Mouse (Mus musculus): Measurements from ENCODE around the gene Orai1. TPM values are rescaled to one million over a fixed set of nuclear protein-coding genes. Genes with fewer than 3 reads are reported as not detected.

Orai1 gene
- total RNA-seq (2012; rRNA removed): 20.0 and 33.4 TPM in 2 replicates

- Histone ChIP-seq H3K9ac (ENCODE audit: insufficient read depth, low read depth, low read length, poor library complexity, severe bottlenecking) (peak within 1 kb of the TSS; percentile 70), H3K36me3 (ENCODE audit: control insufficient read depth, insufficient read depth, low read length, poor library complexity, severe bottlenecking) (no peaks in the 10 kb centered on the region), H3K9me3 (ENCODE audit: control insufficient read depth, insufficient read depth, low read depth, low read length) (no peaks in the 10 kb centered on the region), H3K4me3 (ENCODE audit: insufficient read depth in 1 of 2, low read depth in 1 of 2, low read length in 2 of 2, poor library complexity in 1 of 2, severe bottlenecking in 1 of 2) (peak within 1 kb of the TSS; percentile 72 to 91), H3K4me1 (ENCODE audit: control insufficient read depth in 2 of 2, insufficient read depth in 2 of 2, low read length in 2 of 2, poor library complexity in 1 of 2) (peaks cover 3 to 13% of the 10 kb centered on the region in 2 experiments; a peak in 1 of 4 replicates), H3K27ac (ENCODE audit: insufficient read depth, low read depth, low read length, poor library complexity, severe bottlenecking) (no peak within 1 kb of the TSS; the same call in 1 of the 2 replicates)
- in situ Hi-C loops (cut with MboI; ENCODE audit: low sequenced_read_pairs in 2 of 2, unreplicated experiment in 2 of 2): no loop called here
- DNase-seq (ENCODE audit: low read depth, low spot score): peak; percentile 94
- no peak for TF ChIP-seq HCFC1 (IDR thresholded peaks at IDR 0.05; ENCODE audit: borderline replicate concordance, insufficient read depth, low read length)
- no peak for TF ChIP-seq ZNF384 (IDR thresholded peaks at IDR 0.05; ENCODE audit: low read depth, low read length)
- no peak for TF ChIP-seq MAFK (IDR thresholded peaks at IDR 0.05; ENCODE audit: insufficient read depth, low read depth, low read length)
- TF ChIP-seq CHD2 (IDR thresholded peaks at IDR 0.05; ENCODE audit: low read depth, low read length): no peak
- TF ChIP-seq ZC3H11A (IDR thresholded peaks at IDR 0.05; ENCODE audit: borderline replicate concordance, low read depth, low read length): no peak
Observed at GRCm38 (mm10) chr5:123014753-123015701, at the start of gene Orai1. Orai1 (plus strand) TSS chr5:123015074.

- no peaks in the 10 kb centered on the region for H3K9me3 ChIP-seq (ENCODE audit: control insufficient read depth, insufficient read depth, low read depth, low read length)
- H3K4me1 ChIP-seq (ENCODE audit: control insufficient read depth in 2 of 2, insufficient read depth in 2 of 2, low read length in 2 of 2, poor library complexity in 1 of 2): peaks cover 0 to 7% of the 10 kb centered on the region in 2 experiments; a peak in 2 of 4 replicates
- DNase-seq (ENCODE audit: low read depth, low spot score): no peak
- in situ Hi-C loops (cut with MboI; ENCODE audit: low sequenced_read_pairs in 2 of 2, unreplicated experiment in 2 of 2): no loop called here
- no peak overlapping the region for H3K27ac ChIP-seq (ENCODE audit: insufficient read depth, low read depth, low read length, poor library complexity, severe bottlenecking)
- H3K4me3 ChIP-seq (ENCODE audit: insufficient read depth in 1 of 2, low read depth in 1 of 2, low read length in 2 of 2, poor library complexity in 1 of 2, severe bottlenecking in 1 of 2): no peak overlapping the region
- 0 out of 2 replicates have a peak overlapping the region, but pooled peaks have one; percentile 13 for H3K9ac ChIP-seq (ENCODE audit: insufficient read depth, low read depth, low read length, poor library complexity, severe bottlenecking)
- no peak for TF ChIP-seq MAFK (IDR thresholded peaks at IDR 0.05; ENCODE audit: insufficient read depth, low read depth, low read length)
- no peak for TF ChIP-seq CHD2 (IDR thresholded peaks at IDR 0.05; ENCODE audit: low read depth, low read length)
- no peak for TF ChIP-seq ZC3H11A (IDR thresholded peaks at IDR 0.05; ENCODE audit: borderline replicate concordance, low read depth, low read length)
- TF ChIP-seq HCFC1 (IDR thresholded peaks at IDR 0.05; ENCODE audit: borderline replicate concordance, insufficient read depth, low read length): no peak
- no peak for TF ChIP-seq ZNF384 (IDR thresholded peaks at IDR 0.05; ENCODE audit: low read depth, low read length)
- H3K36me3 ChIP-seq (ENCODE audit: control insufficient read depth, insufficient read depth, low read length, poor library complexity, severe bottlenecking): peaks cover 11% of the 10 kb centered on the region; the same call in 1 of the 2 replicates
Observed at GRCm38 (mm10) chr5:122965427-122965826, 49.4 kb upstream of the Orai1 start.

- peak overlapping the region; percentile 0 to 2; a peak in 1 of 4 replicates for H3K4me3 ChIP-seq (ENCODE audit: insufficient read depth in 1 of 2, low read depth in 1 of 2, low read length in 2 of 2, poor library complexity in 1 of 2, severe bottlenecking in 1 of 2)
- peak; percentile 75 for DNase-seq (ENCODE audit: low read depth, low spot score)
- peaks cover 0 to 3% of the 10 kb centered on the region in 2 experiments; a peak in 2 of 4 replicates for H3K4me1 ChIP-seq (ENCODE audit: control insufficient read depth in 2 of 2, insufficient read depth in 2 of 2, low read length in 2 of 2, poor library complexity in 1 of 2)
- TF ChIP-seq HCFC1 (IDR thresholded peaks at IDR 0.05; ENCODE audit: borderline replicate concordance, insufficient read depth, low read length) (no peak), MAFK (IDR thresholded peaks at IDR 0.05; ENCODE audit: insufficient read depth, low read depth, low read length) (no peak), ZC3H11A (IDR thresholded peaks at IDR 0.05; ENCODE audit: borderline replicate concordance, low read depth, low read length) (peak; percentile 74; the same call in 1 of the 2 replicates), CHD2 (IDR thresholded peaks at IDR 0.05; ENCODE audit: low read depth, low read length) (no peak), ZNF384 (IDR thresholded peaks at IDR 0.05; ENCODE audit: low read depth, low read length) (no peak)
- no peaks in the 10 kb centered on the region for H3K9me3 ChIP-seq (ENCODE audit: control insufficient read depth, insufficient read depth, low read depth, low read length)
- no peak overlapping the region for H3K9ac ChIP-seq (ENCODE audit: insufficient read depth, low read depth, low read length, poor library complexity, severe bottlenecking)
- H3K27ac ChIP-seq (ENCODE audit: insufficient read depth, low read depth, low read length, poor library complexity, severe bottlenecking): no peak overlapping the region
- in situ Hi-C loops (cut with MboI; ENCODE audit: low sequenced_read_pairs in 2 of 2, unreplicated experiment in 2 of 2): no loop called here
- no peaks in the 10 kb centered on the region for H3K36me3 ChIP-seq (ENCODE audit: control insufficient read depth, insufficient read depth, low read length, poor library complexity, severe bottlenecking)
Observed at GRCm38 (mm10) chr5:122968322-122968721, 46.6 kb upstream of the Orai1 start.

GRCm38 (mm10) chr5:122970056-122970455, 44.8 kb upstream of the Orai1 start:
- H3K9me3 ChIP-seq (ENCODE audit: control insufficient read depth, insufficient read depth, low read depth, low read length): no peaks in the 10 kb centered on the region
- in situ Hi-C loops (cut with MboI; ENCODE audit: low sequenced_read_pairs in 2 of 2, unreplicated experiment in 2 of 2): no loop called here
- no peak overlapping the region for H3K27ac ChIP-seq (ENCODE audit: insufficient read depth, low read depth, low read length, poor library complexity, severe bottlenecking)
- peaks cover 0 to 2% of the 10 kb centered on the region in 2 experiments; a peak in 2 of 4 replicates for H3K4me1 ChIP-seq (ENCODE audit: control insufficient read depth in 2 of 2, insufficient read depth in 2 of 2, low read length in 2 of 2, poor library complexity in 1 of 2)
- DNase-seq (ENCODE audit: low read depth, low spot score): no peak
- no peak for TF ChIP-seq ZNF384 (IDR thresholded peaks at IDR 0.05; ENCODE audit: low read depth, low read length)
- TF ChIP-seq MAFK (IDR thresholded peaks at IDR 0.05; ENCODE audit: insufficient read depth, low read depth, low read length): no peak
- TF ChIP-seq CHD2 (IDR thresholded peaks at IDR 0.05; ENCODE audit: low read depth, low read length): no peak
- no peak for TF ChIP-seq HCFC1 (IDR thresholded peaks at IDR 0.05; ENCODE audit: borderline replicate concordance, insufficient read depth, low read length)
- no peak for TF ChIP-seq ZC3H11A (IDR thresholded peaks at IDR 0.05; ENCODE audit: borderline replicate concordance, low read depth, low read length)
- H3K4me3 ChIP-seq (ENCODE audit: insufficient read depth in 1 of 2, low read depth in 1 of 2, low read length in 2 of 2, poor library complexity in 1 of 2, severe bottlenecking in 1 of 2): no peak overlapping the region
- no peak overlapping the region for H3K9ac ChIP-seq (ENCODE audit: insufficient read depth, low read depth, low read length, poor library complexity, severe bottlenecking)
- no peaks in the 10 kb centered on the region for H3K36me3 ChIP-seq (ENCODE audit: control insufficient read depth, insufficient read depth, low read length, poor library complexity, severe bottlenecking)

Measured in ES-E14 (cell line).